Mouse (Mus musculus): Measurements from ENCODE around the gene Map2k6.

GRCm38 (mm10) chr11:110534856-110535255 is 135.9 kb downstream of the Map2k6 start:
- TF ChIP-seq POLR2AphosphoS2 (IDR thresholded peaks at IDR 0.05; ENCODE audit: insufficient read length, low read depth) (no peak), TCF12 (IDR thresholded peaks at IDR 0.05; ENCODE audit: insufficient read depth, poor library complexity, severe bottlenecking) (no peak), CEBPB (IDR thresholded peaks at IDR 0.05; ENCODE audit: insufficient read depth, poor library complexity, severe bottlenecking) (no peak), MYOD1 (IDR thresholded peaks at IDR 0.05; ENCODE audit: control insufficient read depth in 1 of 3, insufficient read length in 2 of 3, low read depth in 2 of 3) (no peak), POLR2A (IDR thresholded peaks at IDR 0.05; ENCODE audit: insufficient read length, low read depth) (no peak), MAX (IDR thresholded peaks at IDR 0.05; ENCODE audit: low read depth) (no peak), USF1 (IDR thresholded peaks at IDR 0.05; ENCODE audit: low read depth) (no peak)
